Mouse (Mus musculus) frontal cortex, postnatal 36 days (tissue): Measurements from ENCODE around the gene Klhl3.

Source experiments
- DNase-seq, 2 experiments: peaks; one replicate each; pipeline ENCODE4 v3.0.0; 2022; ENCODE audit warnings: low spot score in 2 of 2

Klhl3 gene

DNA sequence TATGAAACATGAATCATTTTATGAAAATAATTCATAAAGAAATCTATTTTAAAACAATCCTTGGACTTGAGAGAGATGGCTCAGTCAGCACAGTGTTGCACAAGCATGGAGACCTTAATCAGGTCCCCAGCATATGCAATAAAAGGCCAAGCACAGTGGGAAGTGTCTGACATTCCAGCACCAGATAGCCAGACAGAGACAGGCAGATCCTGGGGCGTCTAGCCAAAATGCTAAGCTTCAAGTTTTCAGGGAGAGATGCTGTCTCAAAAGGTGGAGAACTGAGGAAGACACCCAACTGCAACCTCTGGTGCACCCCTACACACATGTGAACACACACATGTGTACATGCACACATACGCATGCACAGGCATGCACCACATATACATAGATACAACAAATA lies 153.1 kb downstream of the Klhl3 start:
- no peak for DNase-seq

DNA sequence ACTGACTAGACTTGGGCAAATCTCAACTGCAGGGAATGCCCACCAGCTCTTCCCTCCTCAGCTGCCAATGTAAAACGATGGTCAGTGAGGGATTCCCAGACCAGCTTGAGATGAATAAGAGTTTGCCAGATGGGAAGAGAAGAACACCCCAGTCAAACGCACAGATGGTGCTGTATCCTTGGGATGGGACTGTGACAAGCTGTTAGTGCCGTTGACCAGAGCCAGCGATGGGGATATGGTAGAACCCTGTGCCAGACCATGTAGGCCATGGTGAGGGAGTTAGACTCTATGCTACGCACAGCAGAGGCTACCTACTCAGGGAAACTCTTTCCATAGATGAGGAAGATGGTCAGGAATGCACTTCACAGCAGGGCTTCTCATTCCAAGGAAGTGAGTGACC lies 153.6 kb downstream of the Klhl3 start:
- no peak for DNase-seq
